Comparison of ENCODE assay signal across 16 mouse cellular contexts in genomic region chr5:120312299-120312698, GRCm38 (mm10).
A peak's percentile ranks its signal among the peaks of the same experiment; 100 is the strongest.
DNase-seq lines count a peak whose midpoint lies in the region; ATAC-seq and TF ChIP-seq lines count a peak whose summit lies in the region.
"Had no signal": no experiment of that assay in that cellular context is flagged by ENCODE, and none has a peak within 500 bp of the region (broad histone marks: within the 10 kb centered on the region; RNA-seq: fewer than 3 reads in every experiment).

No protein-coding gene starts in this region.

- WGBS in liver, embryonic 14.5 days (ENCODE audit: insufficient replicate concordance), result 72% methylated on average over 6 of the region's 6 CpGs
- WGBS in liver, embryonic 11.5 days, result 80% methylated on average over 6 of the region's 6 CpGs
- 84% methylated on average over 6 of the region's 6 CpGs for WGBS in limb, embryonic 10.5 days

- intact Hi-C loops in gastrocnemius, adult 2 months (cut with DNase I), result no loop called here

- H3K4me3 ChIP-seq in gastrocnemius, adult 2 months, result no peak overlapping the region
- H3K4me3 ChIP-seq in liver, embryonic 14.5 days (ENCODE audit: insufficient read depth in 1 of 2, low read depth in 2 of 2, low read length in 2 of 2), result no peak overlapping the region
- no peak overlapping the region for H3K4me3 ChIP-seq in liver, embryonic 11.5 days (ENCODE audit: low read depth, low read length)
- H3K4me3 ChIP-seq in CH12.LX (replicated peaks in 1 of 3; ENCODE audit: low read depth in 2 of 3, low read length in 2 of 3, poor library complexity in 1 of 3), result no peak overlapping the region
- H3K4me3 ChIP-seq in bone marrow macrophage, adult 2 months (ENCODE audit: insufficient read depth, low read length), result no peak overlapping the region
- no peak overlapping the region for H3K4me3 ChIP-seq in limb, embryonic 10.5 days
- H3K4me3 ChIP-seq: heart, embryonic 15.5 days; hindbrain, embryonic 15.5 days had no signal

- no peak for ATAC-seq in liver, embryonic 14.5 days (ENCODE audit: insufficient read depth)
- no peak for ATAC-seq in liver, embryonic 11.5 days (replicated peaks; ENCODE audit: low FRiP score)

- peak; percentile 41 for TF ChIP-seq CTCF in gastrocnemius, adult 2 months (IDR thresholded peaks at IDR 0.05)
- TF ChIP-seq CTCF in liver, embryonic 14.5 days (IDR thresholded peaks at IDR 0.05; ENCODE audit: low read depth), result peak; percentile 72
- peak; percentile 44 to 63 for TF ChIP-seq CTCF in CH12.LX (conservative IDR thresholded peaks at IDR 0.05 in 1 of 2, IDR thresholded peaks at IDR 0.05 in 1 of 2; ENCODE audit: low read depth in 2 of 2, low read length in 2 of 2)
- peak; percentile 46; the same call in 1 of the 2 replicates for TF ChIP-seq CTCF in bone marrow macrophage, adult 2 months (IDR thresholded peaks at IDR 0.05; ENCODE audit: low read depth, low read length)

- no peaks in the 10 kb centered on the region for H3K4me1 ChIP-seq in liver, embryonic 14.5 days (replicated peaks; ENCODE audit: control insufficient read depth in 2 of 2, insufficient read depth in 2 of 2, low read length in 1 of 2)
- H3K4me1 ChIP-seq in liver, embryonic 11.5 days (replicated peaks; ENCODE audit: control insufficient read depth, insufficient read depth, low read length), result no peaks in the 10 kb centered on the region
- H3K4me1 ChIP-seq in CH12.LX (ENCODE audit: control insufficient read depth in 1 of 2, insufficient read depth in 2 of 2), result no peaks in the 10 kb centered on the region
- no peaks in the 10 kb centered on the region for H3K4me1 ChIP-seq in bone marrow macrophage, adult 2 months (ENCODE audit: control insufficient read depth, insufficient read depth, low read length)
- no peaks in the 10 kb centered on the region for H3K4me1 ChIP-seq in limb, embryonic 10.5 days
- H3K4me1 ChIP-seq: heart, embryonic 15.5 days; hindbrain, embryonic 15.5 days had no signal

- no peak overlapping the region for H3K27ac ChIP-seq in gastrocnemius, adult 2 months
- H3K27ac ChIP-seq in liver, embryonic 14.5 days, result no peak overlapping the region
- H3K27ac ChIP-seq in liver, embryonic 11.5 days (ENCODE audit: low read depth, low read length), result no peak overlapping the region
- no peak overlapping the region for H3K27ac ChIP-seq in CH12.LX (ENCODE audit: insufficient read depth, low read depth)
- no peak overlapping the region for H3K27ac ChIP-seq in bone marrow macrophage, adult 2 months (ENCODE audit: insufficient read depth, low read depth, low read length)
- H3K27ac ChIP-seq in limb, embryonic 10.5 days, result no peak overlapping the region
- H3K27ac ChIP-seq: heart, embryonic 15.5 days; hindbrain, embryonic 15.5 days had no signal

- DNase-seq in gastrocnemius, adult 2 months, result no peak
- no peak for DNase-seq in gastrocnemius, adult 8-10 months (ENCODE audit: low spot score in 2 of 2)
- no peak for DNase-seq in liver, embryonic 14.5 days (ENCODE audit: low read depth in 3 of 3, low spot score in 3 of 3)
- no peak for DNase-seq in liver, embryonic 11.5 days (ENCODE audit: low spot score)
- no peak for DNase-seq in CH12.LX (ENCODE audit: extremely low read depth)
- DNase-seq in limb, embryonic 10.5 days (ENCODE audit: low spot score), result no peak
- no peak for DNase-seq in layer of hippocampus, postnatal 36 days
- DNase-seq: cerebellum, adult 8-10 months; embryo, embryonic 11 days; lung, postnatal 10 days; right cerebral cortex, postnatal 25 days; thymus, postnatal 25 days had no signal

- no peaks in the 10 kb centered on the region for H3K9me3 ChIP-seq in liver, embryonic 14.5 days (ENCODE audit: control insufficient read depth, low read length)
- H3K9me3 ChIP-seq in liver, embryonic 11.5 days (ENCODE audit: control insufficient read depth, low read length), result no peaks in the 10 kb centered on the region
- H3K9me3 ChIP-seq in CH12.LX (replicated peaks; ENCODE audit: low read length), result peaks cover 15% of the 10 kb centered on the region
- H3K9me3 ChIP-seq in limb, embryonic 10.5 days (replicated peaks), result no peaks in the 10 kb centered on the region
- H3K9me3 ChIP-seq: heart, embryonic 15.5 days; hindbrain, embryonic 15.5 days had no signal

- H3K9ac ChIP-seq in liver, embryonic 14.5 days (replicated peaks), result no peak overlapping the region
- no peak overlapping the region for H3K9ac ChIP-seq in liver, embryonic 11.5 days (ENCODE audit: low read depth, low read length)
- H3K9ac ChIP-seq in CH12.LX (ENCODE audit: insufficient read depth, low read depth), result no peak overlapping the region
- H3K9ac ChIP-seq: heart, embryonic 15.5 days; hindbrain, embryonic 15.5 days had no signal

- TF ChIP-seq EP300 in liver, embryonic 14.5 days (IDR thresholded peaks at IDR 0.05; ENCODE audit: low read depth), result no peak
- no peak for TF ChIP-seq EP300 in CH12.LX (IDR thresholded peaks at IDR 0.05; ENCODE audit: low read length)

- H3K36me3 ChIP-seq in liver, embryonic 14.5 days (replicated peaks; ENCODE audit: control insufficient read depth, insufficient read depth, low read depth), result no peaks in the 10 kb centered on the region
- no peaks in the 10 kb centered on the region for H3K36me3 ChIP-seq in liver, embryonic 11.5 days (ENCODE audit: control insufficient read depth, insufficient read depth, low read length)
- no peaks in the 10 kb centered on the region for H3K36me3 ChIP-seq in CH12.LX (replicated peaks in 1 of 2; ENCODE audit: control insufficient read depth in 1 of 2, insufficient read depth in 1 of 2, low read length in 1 of 2)
- H3K36me3 ChIP-seq in limb, embryonic 10.5 days, result no peaks in the 10 kb centered on the region
- H3K36me3 ChIP-seq: heart, embryonic 15.5 days; hindbrain, embryonic 15.5 days had no signal

- H3K79me2 ChIP-seq in CH12.LX (replicated peaks; ENCODE audit: control insufficient read depth, extremely low read depth, insufficient read depth, poor library complexity, severe bottlenecking), result no peaks in the 10 kb centered on the region

- in situ Hi-C loops in CH12.LX (cut with MboI; ENCODE audit: low pct_ligation_motif_present, low pct_unique_long_range_greater_than_20kb, low sequenced_read_pairs), result loop anchor here (25.0 kb wide), 1 partner anchor 100 kb away; no protein-coding TSS in a partner anchor

- no peaks in the 10 kb centered on the region for H3K27me3 ChIP-seq in liver, embryonic 14.5 days (ENCODE audit: control insufficient read depth, insufficient read depth, low read length)
- H3K27me3 ChIP-seq in liver, embryonic 11.5 days (replicated peaks; ENCODE audit: control insufficient read depth, insufficient read depth, low read length), result peaks cover 3% of the 10 kb centered on the region
- peaks cover 64% of the 10 kb centered on the region for H3K27me3 ChIP-seq in CH12.LX (replicated peaks)
- peaks cover 23% of the 10 kb centered on the region for H3K27me3 ChIP-seq in limb, embryonic 10.5 days (ENCODE audit: low read depth, poor library complexity, severe bottlenecking)
- H3K27me3 ChIP-seq: hindbrain, embryonic 15.5 days had no signal

- dilution Hi-C loops in CH12.LX (cut with MboI; ENCODE audit: extremely low pct_ligation_motif_present, extremely low pct_unique_long_range_greater_than_20kb, low sequenced_read_pairs), result no loop called here

- no peak overlapping the region for H3K4me2 ChIP-seq in liver, embryonic 14.5 days (ENCODE audit: low read depth)
- H3K4me2 ChIP-seq in liver, embryonic 11.5 days, result no peak overlapping the region
- no peak overlapping the region for H3K4me2 ChIP-seq in CH12.LX (ENCODE audit: insufficient read depth, low read depth, poor library complexity, severe bottlenecking)
- H3K4me2 ChIP-seq: heart, embryonic 15.5 days; hindbrain, embryonic 15.5 days; midbrain, embryonic 11.5 days had no signal

- TF ChIP-seq RAD21 in CH12.LX (IDR thresholded peaks at IDR 0.05; ENCODE audit: low read depth, low read length), result no peak; the same call in 1 of the 2 replicates

- no peak for TF ChIP-seq POLR2A in CH12.LX (IDR thresholded peaks at IDR 0.05; ENCODE audit: low read depth, low read length)
- TF ChIP-seq POLR2A in bone marrow macrophage, adult 2 months (IDR thresholded peaks at IDR 0.05; ENCODE audit: borderline replicate concordance, low read depth, low read length), result no peak

TF ChIP-seq in CH12.LX, 34 proteins besides CTCF, POLR2A, EP300 and RAD21:
- TF ChIP-seq TCF12 (IDR thresholded peaks at IDR 0.05; ENCODE audit: low read depth, low read length), result no peak
